Mouse (Mus musculus): ENCODE measurements around the gene Rars. TPM values are rescaled to one million over a fixed set of nuclear protein-coding genes. Genes with fewer than 3 reads are reported as not detected.

Rars gene
- polyA plus RNA-seq (2012; rRNA removed; ENCODE audit: low replicate concordance), result 5.7 TPM in 2 replicates

GRCm38 (mm10) chr11:35834022-35834760 lies at the start of gene Rars:
Gene Rars (minus strand): TSS chr11:35834506.

GRCm38 (mm10) chr11:35798874-35799273 lies 35.4 kb downstream of the Rars start, which contains the start of gene Fbll1:
Gene Fbll1 (minus strand): TSS chr11:35798884.

GRCm38 (mm10) chr11:35769188-35769745 lies 65.0 kb downstream of the Rars start, which contains the start of gene Pank3:
Gene Pank3 (plus strand): TSS chr11:35769484.

Other genes starting within 250 kb of the Rars start
- 2.2 and 3.6 TPM in 2 replicates for gene Pank3, start 65.0 kb downstream of the Rars start, polyA plus RNA-seq (2012; rRNA removed; ENCODE audit: low replicate concordance)
- 0.08 and 0.29 TPM in 2 replicates for gene Fbll1, start 35.6 kb downstream of the Rars start, polyA plus RNA-seq (2012; rRNA removed; ENCODE audit: low replicate concordance)
- 19.9 and 31.5 TPM in 2 replicates for gene Wwc1, start 146.0 kb upstream of the Rars start, polyA plus RNA-seq (2012; rRNA removed; ENCODE audit: low replicate concordance)